Mouse (Mus musculus): ENCODE results near the gene Arsg. TPM values are rescaled to one million over a fixed set of nuclear protein-coding genes. Genes with fewer than 3 reads are reported as not detected.

Gene Arsg
- total RNA-seq (2014; fragmentation: Nextera tagmentation) (7.3 and 9.3 TPM in 2 replicates), total RNA-seq (2017) (4.1 and 4.7 TPM in 2 replicates)

GRCm38 (mm10) chr11:109473171-109474085 is at the start of gene Arsg, which contains the start of gene Slc16a6:
TSS of gene Arsg (plus strand) at chr11:109473374.
TSS of gene Slc16a6 (minus strand) at chr11:109473598.
- peak; percentile 64 for ATAC-seq (replicated peaks; ENCODE audit: low FRiP score, low TSS enrichment, poor library complexity, severe bottlenecking)

DNA sequence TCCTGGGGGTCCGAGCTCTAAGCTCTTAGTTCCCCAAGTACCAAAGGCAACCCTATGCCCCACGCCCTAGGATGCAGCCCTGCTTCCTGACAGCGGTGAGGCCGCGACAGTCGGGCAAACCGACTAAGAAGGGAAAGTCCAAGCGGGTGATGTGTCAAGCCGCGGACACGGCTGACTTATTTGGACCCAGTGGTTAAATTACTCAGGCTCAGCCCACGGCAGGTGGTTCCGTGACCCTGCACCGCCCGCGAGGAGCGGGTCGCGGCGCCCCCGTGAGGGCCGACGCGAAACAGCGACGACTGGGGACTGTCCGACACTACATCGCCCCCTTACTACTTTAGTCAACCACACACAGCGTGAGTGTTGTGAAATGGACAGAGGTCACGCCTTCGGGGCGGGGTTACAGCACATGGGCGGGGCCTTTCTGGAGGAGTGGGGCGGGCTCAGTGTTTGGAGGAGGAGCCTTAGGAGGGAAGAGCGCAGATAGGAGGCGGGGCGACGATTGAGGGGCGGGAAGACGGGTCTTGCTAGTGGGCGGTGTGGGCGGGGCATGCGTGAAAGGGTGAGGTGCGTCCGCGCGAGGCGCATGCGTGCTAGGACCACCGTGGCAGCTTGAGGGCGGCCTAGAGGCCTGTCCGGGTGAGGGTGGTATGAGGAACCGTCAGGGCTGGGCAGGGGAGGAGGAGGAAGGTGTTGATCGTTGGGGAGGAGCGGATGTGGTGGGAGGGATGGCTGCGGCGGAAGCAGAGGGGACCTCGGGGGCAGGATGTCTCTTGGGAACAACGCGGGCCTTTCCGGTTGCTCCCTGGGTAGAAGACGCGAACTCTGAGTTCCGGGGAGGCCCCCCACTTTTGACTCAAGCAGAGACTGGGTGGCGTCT is 47.5 kb upstream of the Arsg start, which contains the start of gene Amz2:
Amz2 (plus strand) TSS at position 555 of the 880 bp plus-strand sequence.
- ATAC-seq (replicated peaks; ENCODE audit: low FRiP score, low TSS enrichment, poor library complexity, severe bottlenecking): peak; percentile 88

DNA sequence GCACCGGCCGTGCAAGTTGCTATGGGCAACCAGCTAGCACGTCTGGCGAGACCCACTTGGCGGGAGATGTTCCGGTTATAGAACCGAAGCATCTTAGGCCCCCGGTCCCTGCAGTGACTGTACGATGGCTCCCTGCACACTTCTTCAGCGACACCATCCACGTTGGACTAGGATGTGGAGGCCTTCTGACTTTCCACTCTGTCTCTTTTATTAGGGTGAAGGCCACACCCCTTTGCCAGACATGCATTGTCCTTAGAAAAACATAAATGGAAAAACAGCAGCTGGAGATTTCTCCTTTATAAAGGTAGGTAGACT is 46.9 kb upstream of the Arsg start:
- ATAC-seq (replicated peaks; ENCODE audit: low FRiP score, low TSS enrichment, poor library complexity, severe bottlenecking): no peak

DNA sequence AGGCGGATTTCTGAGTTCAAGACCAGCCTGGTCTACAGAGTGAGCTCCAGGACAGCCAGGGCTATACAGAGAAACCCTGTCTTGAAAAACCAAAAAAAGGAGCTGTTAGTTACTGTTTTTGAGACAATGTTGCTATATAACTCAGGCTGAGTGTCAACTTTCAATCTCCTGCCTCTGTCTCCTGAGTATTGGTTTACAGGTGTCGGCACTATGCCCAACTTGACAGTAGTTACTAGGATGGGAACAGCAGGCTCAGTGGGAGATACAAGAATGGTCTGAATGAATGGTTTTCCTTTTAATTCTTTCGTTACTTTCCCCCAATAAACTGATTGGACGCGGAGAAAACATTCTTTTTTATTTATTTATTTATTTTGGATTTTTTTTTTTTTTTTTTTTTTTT is 45.8 kb upstream of the Arsg start:
- no peak for ATAC-seq (replicated peaks; ENCODE audit: low FRiP score, low TSS enrichment, poor library complexity, severe bottlenecking)

GRCm38 (mm10) chr11:109434233-109434798 is 38.9 kb upstream of the Arsg start:
- ATAC-seq (replicated peaks; ENCODE audit: low FRiP score, low TSS enrichment, poor library complexity, severe bottlenecking): no peak

DNA sequence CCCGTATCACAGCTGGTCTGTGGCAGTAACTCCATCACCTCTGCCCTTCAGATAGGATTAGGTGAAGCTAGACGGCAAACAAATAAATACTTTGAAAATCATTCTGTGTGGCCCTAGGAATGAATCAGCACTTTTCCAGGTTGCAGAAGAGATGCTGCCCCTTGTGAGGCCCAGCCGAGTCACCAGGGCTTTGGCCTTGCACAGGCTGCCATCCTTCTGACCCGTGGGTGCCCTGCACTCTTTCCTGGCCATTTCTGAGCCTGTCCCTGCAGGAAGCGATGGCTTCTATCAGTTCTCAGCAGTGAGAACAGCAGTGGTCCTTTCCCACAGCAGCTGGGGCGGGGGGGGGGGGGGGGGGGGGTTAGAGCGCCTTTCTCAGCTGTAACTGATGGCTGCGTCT is 36.3 kb upstream of the Arsg start:
- no peak for ATAC-seq (replicated peaks; ENCODE audit: low FRiP score, low TSS enrichment, poor library complexity, severe bottlenecking)

GRCm38 (mm10) chr11:109439209-109439608 is 34.0 kb upstream of the Arsg start:
- ATAC-seq (replicated peaks; ENCODE audit: low FRiP score, low TSS enrichment, poor library complexity, severe bottlenecking): no peak

DNA sequence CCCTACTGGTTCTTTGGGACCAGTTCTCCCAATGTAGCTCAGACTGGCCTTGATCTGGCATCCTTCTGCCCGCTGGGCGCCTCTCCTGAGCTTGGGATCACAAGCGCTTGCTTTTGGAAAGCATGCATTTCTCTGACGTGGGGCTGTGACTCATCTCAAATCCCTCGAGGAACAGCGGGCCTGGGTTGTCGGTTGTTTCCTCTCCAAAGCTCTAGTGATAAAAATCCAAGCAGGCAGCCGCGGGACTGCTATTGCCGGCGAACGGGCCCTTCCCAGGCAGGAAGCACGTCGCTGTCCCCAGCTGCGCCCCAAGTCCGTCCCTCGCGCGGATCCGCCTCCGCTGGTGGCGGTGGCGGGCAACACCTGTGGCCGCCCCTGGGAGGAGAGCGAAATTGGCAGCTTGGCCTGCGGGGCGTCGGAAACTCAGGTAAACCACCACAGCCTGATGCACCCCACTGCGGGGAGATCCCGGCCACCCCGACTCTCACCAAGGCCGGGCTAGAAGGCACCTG is 33.3 kb upstream of the Arsg start:
- ATAC-seq (replicated peaks; ENCODE audit: low FRiP score, low TSS enrichment, poor library complexity, severe bottlenecking): peak; percentile 70

GRCm38 (mm10) chr11:109440641-109441040 is 32.5 kb upstream of the Arsg start:
- no peak for ATAC-seq (replicated peaks; ENCODE audit: low FRiP score, low TSS enrichment, poor library complexity, severe bottlenecking)

DNA sequence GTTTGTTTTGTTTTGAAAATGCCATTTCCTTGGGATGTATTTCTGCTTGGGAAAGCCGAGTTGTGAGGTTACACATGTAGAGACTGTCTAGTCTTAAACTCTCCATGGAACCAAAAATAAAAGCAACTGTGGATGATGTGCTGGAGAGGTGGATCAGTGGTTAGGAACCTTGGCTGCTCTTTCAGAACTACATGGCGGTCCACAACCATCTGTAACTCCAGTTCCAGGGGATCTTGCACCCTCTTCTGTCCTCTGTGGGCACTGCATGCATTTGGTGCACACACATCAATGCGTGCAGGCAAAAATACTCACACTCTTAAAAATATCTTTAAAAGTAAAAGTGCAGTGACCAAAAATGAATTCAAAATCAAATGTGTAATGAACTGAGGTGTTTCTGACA is 32.1 kb upstream of the Arsg start:
- ATAC-seq (replicated peaks; ENCODE audit: low FRiP score, low TSS enrichment, poor library complexity, severe bottlenecking): peak; percentile 64

- ATAC-seq (replicated peaks; ENCODE audit: low FRiP score, low TSS enrichment, poor library complexity, severe bottlenecking): no peak
Observed at GRCm38 (mm10) chr11:109442166-109442730, 30.9 kb upstream of the Arsg start.

DNA sequence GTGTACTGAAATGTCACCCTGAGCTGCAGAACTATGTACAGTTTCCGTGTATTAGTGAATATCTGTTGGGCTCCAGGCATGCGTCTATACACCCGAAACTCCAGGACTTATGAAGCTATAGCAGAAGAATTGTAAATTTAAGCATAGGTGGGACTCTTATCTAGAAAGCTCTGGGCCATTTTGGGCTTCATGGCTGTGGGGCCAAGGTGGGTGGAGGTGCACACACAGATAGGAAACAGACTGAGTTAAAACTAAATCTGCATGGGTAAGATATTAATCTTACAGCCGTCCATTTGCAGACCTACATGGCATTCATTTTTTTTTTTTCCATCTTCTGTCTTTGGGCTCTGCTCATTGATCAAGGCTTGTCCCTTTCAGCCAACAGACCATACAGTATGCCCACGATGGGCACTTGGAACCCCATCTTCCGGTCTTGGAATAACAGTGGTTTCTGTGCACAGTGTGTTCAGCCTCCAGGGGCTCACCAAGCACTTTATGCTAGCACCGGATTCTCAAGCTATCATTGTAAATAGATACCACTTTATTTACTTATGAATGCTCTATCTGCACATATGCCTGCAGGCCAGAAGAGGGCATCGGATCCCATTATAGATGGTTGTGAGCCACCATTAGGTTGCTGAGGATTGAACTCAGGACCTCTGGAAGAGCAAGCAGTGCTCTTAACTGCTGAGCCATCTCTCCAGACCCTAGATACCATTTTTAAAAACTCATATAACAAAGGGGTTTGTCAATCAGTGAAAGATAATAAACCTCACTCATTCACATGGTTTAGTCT is 29.5 kb upstream of the Arsg start:
- ATAC-seq (replicated peaks; ENCODE audit: low FRiP score, low TSS enrichment, poor library complexity, severe bottlenecking): 0 out of 2 replicates have a peak, but pooled peaks have one; percentile 3

DNA sequence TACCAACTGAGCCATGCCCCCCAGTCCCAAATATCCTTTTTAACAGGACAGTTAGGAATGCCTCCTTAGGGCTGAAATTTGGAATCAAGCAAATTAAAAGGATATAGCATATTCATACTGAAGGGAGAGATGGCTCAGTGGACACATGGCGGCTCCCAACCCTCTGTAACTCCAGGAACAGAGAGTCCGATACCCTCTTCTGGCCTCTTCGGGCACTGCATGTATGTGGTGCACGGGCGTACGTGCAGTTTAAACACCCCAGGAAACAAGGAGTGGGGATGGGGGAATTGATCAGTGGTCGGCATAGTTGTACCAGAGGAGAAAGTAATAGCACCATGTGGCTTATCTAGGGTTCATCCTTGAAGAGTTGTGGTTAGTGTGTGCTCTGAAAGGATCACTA is 28.6 kb upstream of the Arsg start:
- peak; percentile 58 for ATAC-seq (replicated peaks; ENCODE audit: low FRiP score, low TSS enrichment, poor library complexity, severe bottlenecking)

DNA sequence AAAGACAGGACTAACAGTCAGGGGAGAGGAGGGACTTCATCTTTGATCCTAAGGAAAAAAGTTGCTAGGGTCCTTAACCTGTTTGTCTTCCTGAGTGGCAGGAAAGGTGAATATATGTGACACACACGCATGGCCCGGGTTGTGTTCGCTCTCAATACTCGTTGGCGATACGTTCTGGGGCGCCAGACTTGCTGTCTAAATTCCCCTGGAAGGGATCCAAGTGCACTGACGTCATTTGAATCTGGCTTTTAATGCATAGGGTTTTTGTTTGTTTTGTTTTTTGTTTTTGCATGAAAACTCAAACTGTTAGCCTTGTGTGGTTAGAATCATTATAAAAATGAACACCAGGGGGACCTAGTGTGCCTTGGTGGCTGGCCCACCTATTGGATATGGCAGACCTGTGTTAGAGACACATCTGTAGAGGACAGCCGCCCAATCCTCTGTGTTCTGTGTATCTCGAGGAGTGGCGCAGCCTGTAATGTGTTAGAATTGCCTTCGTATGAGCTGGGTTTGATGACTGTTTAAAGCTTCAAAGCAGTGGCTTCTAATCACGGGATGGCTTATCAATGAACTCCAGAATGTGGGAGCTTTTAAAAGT is 27.6 kb upstream of the Arsg start:
- ATAC-seq (replicated peaks; ENCODE audit: low FRiP score, low TSS enrichment, poor library complexity, severe bottlenecking): peak; percentile 76

GRCm38 (mm10) chr11:109451169-109451568 is 22.0 kb upstream of the Arsg start:
- ATAC-seq (replicated peaks; ENCODE audit: low FRiP score, low TSS enrichment, poor library complexity, severe bottlenecking): peak; percentile 59

DNA sequence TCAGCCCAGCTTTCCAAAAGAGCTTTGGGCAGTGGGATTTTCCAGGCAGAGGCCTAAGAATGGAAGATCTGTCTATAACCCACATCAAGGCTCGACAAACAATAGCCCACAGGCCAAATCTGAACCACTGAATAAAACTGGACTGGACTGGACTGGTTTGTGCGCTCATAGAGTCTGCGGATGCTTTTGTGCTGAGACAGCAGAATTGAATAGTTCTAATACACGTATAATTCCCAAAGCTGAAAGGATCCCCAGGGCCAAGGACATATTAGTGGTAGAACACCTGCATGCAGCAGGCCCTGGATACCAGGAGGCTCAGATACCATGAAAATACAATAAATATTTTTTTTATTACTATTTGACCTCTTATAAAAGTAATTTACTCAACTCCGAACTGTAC is 16.9 kb upstream of the Arsg start:
- no peak for ATAC-seq (replicated peaks; ENCODE audit: low FRiP score, low TSS enrichment, poor library complexity, severe bottlenecking)

DNA sequence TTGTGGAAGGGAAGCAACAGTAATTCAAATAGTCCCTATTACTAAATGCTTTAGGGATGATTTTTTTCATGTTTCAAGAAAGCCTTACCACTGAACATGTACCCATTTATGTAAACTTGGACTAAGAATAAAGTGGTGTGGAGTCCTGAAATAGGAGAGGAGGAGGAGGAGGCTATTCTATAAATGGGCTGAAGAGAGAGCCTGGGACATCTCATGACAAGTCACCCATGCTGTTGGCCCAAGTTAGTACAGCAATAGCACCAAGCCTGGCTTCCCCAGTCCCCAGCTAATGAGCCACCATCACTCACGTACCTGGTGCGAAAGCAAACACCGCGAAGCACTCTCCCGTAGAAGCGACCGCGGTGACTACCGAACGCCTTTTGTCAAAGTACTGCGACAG is 15.0 kb upstream of the Arsg start:
- no peak for ATAC-seq (replicated peaks; ENCODE audit: low FRiP score, low TSS enrichment, poor library complexity, severe bottlenecking)

DNA sequence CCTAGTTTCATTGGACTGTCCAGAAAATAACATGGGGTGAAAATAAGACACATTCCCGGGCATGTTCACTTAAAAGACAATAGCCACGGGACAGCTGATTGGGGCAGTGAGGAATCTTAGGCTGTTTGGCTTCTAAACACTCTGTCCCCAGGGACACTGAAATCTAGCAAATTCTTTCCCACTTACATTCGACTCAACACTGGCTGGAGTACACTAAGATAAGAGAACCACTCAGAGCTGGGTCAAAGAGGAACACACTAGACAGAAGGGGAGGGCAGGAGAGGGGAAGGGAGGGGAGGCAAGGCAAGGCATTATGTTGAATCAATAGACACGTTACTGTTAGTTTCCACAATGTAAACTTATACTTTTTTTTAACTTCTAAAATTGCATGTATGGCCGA is 12.6 kb upstream of the Arsg start:
- ATAC-seq (replicated peaks; ENCODE audit: low FRiP score, low TSS enrichment, poor library complexity, severe bottlenecking): no peak
